Mouse (Mus musculus) forebrain, embryonic 12.5 days (tissue): ENCODE results near the gene Gm7356. TPM values are rescaled to one million over a fixed set of nuclear protein-coding genes. Genes with fewer than 3 reads are reported as not detected.
"Not testable (repeated sequence)": the region's sequence is repeated elsewhere in the genome, so short reads cannot be mapped to it uniquely, and the experiment has no call there.

Experiments used
- ATAC-seq: fragments of 200-750 bp; cut with Nextera tagmentation; 2 replicates; pipeline ENCODE4 v1.8.0; 2017; ENCODE audit warnings: moderate TSS enrichment; ENCODE audit not compliant: low FRiP score
- H3K27ac ChIP-seq: fragments of 300-500 bp; sonication (generic); 2 replicates; pipeline ENCODE4 v1.5.1; 2016; ENCODE audit warnings: mild to moderate bottlenecking
- H3K27me3 ChIP-seq: fragments of 300-500 bp; sonication (generic); 2 replicates; pipeline ENCODE4 v1.6.1; 2016; ENCODE audit warnings: mild to moderate bottlenecking
- H3K36me3 ChIP-seq: fragments of 300-500 bp; sonication (generic); replicated peaks from 2 replicates; pipeline ENCODE4 v1.6.1; 2016; ENCODE audit warnings: mild to moderate bottlenecking
- H3K4me1 ChIP-seq: fragments of 300-500 bp; sonication (generic); 2 replicates; pipeline ENCODE4 v1.6.1; 2016
- H3K4me2 ChIP-seq: fragments of 300-500 bp; sonication (generic); 2 replicates; pipeline ENCODE4 v1.6.1; 2016; ENCODE audit warnings: mild to moderate bottlenecking, moderate library complexity
- H3K4me3 ChIP-seq: fragments of 300-500 bp; sonication (generic); replicated peaks from 2 replicates; pipeline ENCODE4 v1.5.1; 2016; ENCODE audit warnings: mild to moderate bottlenecking
- H3K9ac ChIP-seq: fragments of 300-500 bp; sonication (generic); 2 replicates; pipeline ENCODE4 v1.6.1; 2016; ENCODE audit warnings: mild to moderate bottlenecking
- H3K9me3 ChIP-seq: fragments of 300-500 bp; sonication (generic); 2 replicates; pipeline ENCODE4 v1.6.1; 2016
- WGBS: fragments of 180-500 bp; shearing (Covaris S2); methylation state at CpG from one replicate; pipeline ENCODE4 v1.1.7; 2016; 5-methylcytosine and 5-hydroxymethylcytosine counted together
- polyA plus RNA-seq: library from polyadenylated mRNA; unstranded; fragments of >200 nt; fragmentation: Nextera tagmentation; extraction: Ambion mirVana; gene quantifications from 2 replicates; pipeline ENCODE4 v1.2.1, GENCODE M21; 2016

The Gm7356 gene
- polyA plus RNA-seq = not detected in 2 replicates

DNA sequence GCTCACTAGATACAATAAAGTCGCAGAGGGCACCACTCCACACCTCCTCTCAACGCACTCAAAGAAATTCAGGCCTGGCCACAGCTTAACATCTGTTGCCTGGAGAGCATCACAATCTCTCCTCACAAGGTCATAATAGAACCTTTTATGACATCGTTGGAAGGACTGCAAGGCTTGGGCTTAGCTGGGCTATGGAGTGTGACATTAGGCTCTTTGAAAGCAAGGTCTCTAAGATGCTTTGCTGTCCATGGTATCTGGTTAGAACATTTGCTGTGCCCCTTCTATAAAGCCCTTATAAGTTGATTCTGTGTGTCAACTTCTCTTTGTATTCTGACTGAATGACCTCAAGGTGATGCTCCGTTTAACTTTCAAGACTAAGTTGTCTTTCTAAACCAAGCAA is at the start of gene Gm7356:
Gene Gm7356 (minus strand): TSS at position 101 of the 400 bp plus-strand sequence.
- not testable (repeated sequence) for H3K27ac ChIP-seq, H3K9me3 ChIP-seq, H3K36me3 ChIP-seq, H3K4me2 ChIP-seq, ATAC-seq, H3K27me3 ChIP-seq, H3K4me3 ChIP-seq, H3K9ac ChIP-seq, H3K4me1 ChIP-seq
- WGBS = 86% methylated on average over 4 of the region's 4 CpGs

- not testable (repeated sequence) for H3K36me3 ChIP-seq, H3K4me1 ChIP-seq, H3K27ac ChIP-seq, H3K27me3 ChIP-seq, H3K9me3 ChIP-seq, ATAC-seq, H3K9ac ChIP-seq, H3K4me3 ChIP-seq, H3K4me2 ChIP-seq
- WGBS = 74% methylated on average over 1 of the region's 2 CpGs
These were observed 38.4 kb upstream of the Gm7356 start for GRCm38 (mm10) chr17:14041880-14042279.

DNA sequence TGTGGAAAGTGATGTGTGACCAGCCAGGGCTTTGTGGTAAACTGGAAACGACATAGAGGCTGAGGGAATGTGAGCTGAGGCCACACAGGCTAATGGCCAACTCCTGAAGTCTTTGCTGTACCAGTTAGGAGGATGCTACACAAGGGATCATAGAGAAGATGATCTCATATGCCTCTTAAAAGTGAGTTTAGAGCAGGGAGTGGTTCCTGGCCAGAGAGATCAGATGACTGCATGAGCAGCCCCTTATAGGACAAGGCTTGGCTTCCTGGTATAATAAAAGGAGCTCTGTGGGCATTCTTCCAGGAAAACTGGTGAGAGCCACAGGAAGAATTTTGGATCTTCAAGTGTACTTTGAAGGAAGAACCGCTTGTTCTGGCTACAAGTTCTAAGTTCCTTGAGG is 33.5 kb upstream of the Gm7356 start:
- not testable (repeated sequence) for H3K4me3 ChIP-seq, H3K27ac ChIP-seq, H3K4me1 ChIP-seq, H3K9me3 ChIP-seq, H3K36me3 ChIP-seq, H3K27me3 ChIP-seq, H3K9ac ChIP-seq, ATAC-seq, H3K4me2 ChIP-seq
- WGBS = 77% methylated on average over 1 of the region's 2 CpGs

GRCm38 (mm10) chr17:14036113-14036512 is 32.6 kb upstream of the Gm7356 start:
- not testable (repeated sequence) for H3K27ac ChIP-seq, H3K9me3 ChIP-seq, H3K36me3 ChIP-seq, ATAC-seq, H3K4me2 ChIP-seq, H3K9ac ChIP-seq, H3K27me3 ChIP-seq, H3K4me3 ChIP-seq, H3K4me1 ChIP-seq
- 86% methylated on average over 4 of the region's 4 CpGs for WGBS

DNA sequence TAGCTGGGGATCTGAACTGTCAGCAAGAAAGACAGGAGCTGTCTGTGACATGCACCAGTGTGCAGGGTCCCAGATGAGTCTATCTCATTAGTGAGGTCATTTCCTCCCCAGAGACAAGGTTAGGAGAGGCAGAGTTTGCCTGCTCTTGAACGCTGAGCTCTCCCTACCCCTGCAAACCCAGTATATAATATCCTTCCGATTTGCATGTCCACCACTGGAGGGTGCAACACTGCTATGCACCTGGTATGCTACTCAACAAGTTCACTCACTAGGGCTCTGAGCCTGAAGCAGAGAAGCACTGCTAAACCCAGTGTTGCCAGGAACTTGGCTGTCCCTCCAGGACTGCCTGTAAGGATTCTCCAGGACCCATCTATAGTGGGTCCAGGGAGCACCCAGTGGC is 10.1 kb downstream of the Gm7356 start:
- H3K4me2 ChIP-seq, H3K27ac ChIP-seq, H3K36me3 ChIP-seq, H3K4me1 ChIP-seq, H3K27me3 ChIP-seq, H3K9me3 ChIP-seq, ATAC-seq, H3K9ac ChIP-seq, H3K4me3 ChIP-seq: not testable (repeated sequence)
- WGBS = 76% methylated on average over 2 of the region's 2 CpGs

- no peaks in the 10 kb centered on the region for H3K4me1 ChIP-seq
- no peak overlapping the region for H3K27ac ChIP-seq
- H3K27me3 ChIP-seq = no peaks in the 10 kb centered on the region
- no peak overlapping the region for H3K4me2 ChIP-seq
- H3K9me3 ChIP-seq = no peaks in the 10 kb centered on the region
- no peak overlapping the region for H3K4me3 ChIP-seq
- 97% methylated on average over 1 of the region's 1 CpGs for WGBS
- H3K36me3 ChIP-seq = no peaks in the 10 kb centered on the region
- no peak for ATAC-seq
- no peak overlapping the region for H3K9ac ChIP-seq
These were observed 15.8 kb downstream of the Gm7356 start for GRCm38 (mm10) chr17:13987690-13988089.

DNA sequence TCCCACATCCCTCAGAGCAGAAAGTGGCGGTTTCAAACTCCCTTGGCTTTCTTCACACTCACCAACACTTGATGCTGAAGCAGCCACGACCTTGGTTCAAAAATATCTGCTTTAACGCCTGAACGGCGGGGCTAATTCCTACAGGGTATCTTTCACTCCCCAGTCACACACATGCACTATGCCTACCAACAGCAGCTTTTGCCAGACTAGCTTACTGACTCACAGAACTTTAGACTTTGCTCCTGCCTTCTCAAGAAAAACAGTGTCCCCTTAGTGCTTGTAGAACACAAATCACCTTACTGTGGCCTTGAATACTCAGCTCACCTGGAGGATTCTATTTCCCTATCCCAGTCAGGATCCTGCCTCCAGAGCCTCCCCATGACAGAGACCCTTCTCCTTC is 32.7 kb downstream of the Gm7356 start:
- 86% methylated on average over 1 of the region's 5 CpGs for WGBS
- H3K9me3 ChIP-seq, H3K27ac ChIP-seq, H3K4me3 ChIP-seq, ATAC-seq, H3K36me3 ChIP-seq, H3K4me2 ChIP-seq, H3K4me1 ChIP-seq, H3K9ac ChIP-seq, H3K27me3 ChIP-seq: not testable (repeated sequence)

DNA sequence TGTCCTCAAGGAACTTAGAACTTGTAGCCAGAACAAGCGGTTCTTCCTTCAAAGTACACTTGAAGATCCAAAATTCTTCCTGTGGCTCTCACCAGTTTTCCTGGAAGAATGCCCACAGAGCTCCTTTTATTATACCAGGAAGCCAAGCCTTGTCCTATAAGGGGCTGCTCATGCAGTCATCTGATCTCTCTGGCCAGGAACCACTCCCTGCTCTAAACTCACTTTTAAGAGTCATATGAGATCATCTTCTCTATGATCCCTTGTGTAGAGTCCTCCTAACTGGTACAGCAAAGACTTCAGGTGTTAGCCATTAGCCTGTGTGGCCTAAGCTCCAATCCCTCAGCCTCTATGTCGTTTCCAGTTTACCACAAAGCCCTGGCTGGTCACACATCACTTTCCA is 33.6 kb downstream of the Gm7356 start:
- H3K4me3 ChIP-seq, H3K4me2 ChIP-seq, H3K4me1 ChIP-seq, H3K27ac ChIP-seq, H3K9me3 ChIP-seq, H3K27me3 ChIP-seq, H3K9ac ChIP-seq, ATAC-seq, H3K36me3 ChIP-seq: not testable (repeated sequence)
- WGBS = 70% methylated on average over 1 of the region's 2 CpGs

DNA sequence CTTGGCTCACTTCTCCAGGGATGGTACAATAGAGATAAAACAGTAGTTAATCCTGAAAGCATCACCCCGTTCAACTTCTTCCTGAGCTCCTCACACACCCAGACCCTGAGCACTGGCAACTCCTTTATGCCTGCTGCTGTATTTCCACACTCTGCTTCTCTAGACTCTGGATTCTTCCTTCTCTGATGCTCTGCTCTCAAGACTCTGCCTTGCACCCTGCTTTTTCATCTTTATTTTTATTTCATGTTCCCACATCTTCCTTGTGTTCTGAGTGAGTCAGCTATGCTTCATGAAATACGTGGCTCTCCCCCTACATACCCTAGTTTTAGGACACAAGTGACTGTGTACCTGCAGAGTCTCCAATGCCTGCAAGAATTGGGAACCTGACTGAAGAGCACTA is 38.5 kb downstream of the Gm7356 start:
- not testable (repeated sequence) for H3K4me1 ChIP-seq, ATAC-seq, H3K9ac ChIP-seq, H3K36me3 ChIP-seq, H3K27me3 ChIP-seq, H3K27ac ChIP-seq, H3K9me3 ChIP-seq, H3K4me3 ChIP-seq, H3K4me2 ChIP-seq
- WGBS = 29% methylated on average over 1 of the region's 2 CpGs

DNA sequence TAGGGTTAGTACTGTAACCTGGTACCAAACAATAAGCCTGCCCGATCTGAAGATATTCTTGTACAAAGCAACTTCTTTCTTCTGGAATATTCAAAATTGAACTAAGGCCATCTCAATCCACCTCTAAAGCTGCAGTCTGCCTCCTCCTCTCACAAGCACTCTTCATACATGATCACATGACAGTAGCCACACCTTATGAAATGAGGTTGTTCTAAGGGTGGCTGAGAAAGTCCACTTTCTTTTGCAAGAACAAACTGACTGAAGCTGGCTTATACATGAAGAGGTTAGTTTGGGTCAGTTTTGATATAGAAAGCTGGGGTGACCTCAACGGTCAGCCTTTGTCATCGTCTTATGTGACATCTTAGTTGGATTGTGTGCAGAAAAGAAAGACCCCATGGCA is 41.3 kb downstream of the Gm7356 start:
- WGBS = 91% methylated on average over 3 of the region's 3 CpGs
- H3K9me3 ChIP-seq = not testable (repeated sequence)

DNA sequence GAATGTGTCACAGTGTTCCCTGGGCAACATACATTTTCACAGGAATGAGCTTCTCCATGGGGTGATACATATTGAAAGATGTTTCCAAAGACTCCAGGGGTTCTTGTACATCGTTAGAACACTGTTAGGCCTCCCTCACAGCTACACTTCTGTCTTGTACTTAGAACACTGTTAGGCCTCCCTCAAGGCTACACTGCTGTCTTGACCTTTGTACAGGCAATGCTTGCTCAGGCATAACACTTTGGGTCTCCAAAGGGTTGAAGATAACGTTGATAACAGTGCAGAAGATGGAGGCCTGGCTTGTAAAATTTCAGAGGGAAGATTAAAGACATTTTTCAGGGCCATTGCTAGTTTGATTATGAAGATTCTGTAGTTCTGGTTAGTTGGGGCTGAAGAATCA is 45.4 kb downstream of the Gm7356 start:
- ATAC-seq = not testable (repeated sequence)

More for the DNA sequence above, 41.3 kb downstream of the Gm7356 start:
- H3K27me3 ChIP-seq, H3K36me3 ChIP-seq, H3K27ac ChIP-seq, H3K4me1 ChIP-seq, ATAC-seq, H3K4me2 ChIP-seq, H3K9ac ChIP-seq, H3K4me3 ChIP-seq: not testable (repeated sequence)

DNA sequence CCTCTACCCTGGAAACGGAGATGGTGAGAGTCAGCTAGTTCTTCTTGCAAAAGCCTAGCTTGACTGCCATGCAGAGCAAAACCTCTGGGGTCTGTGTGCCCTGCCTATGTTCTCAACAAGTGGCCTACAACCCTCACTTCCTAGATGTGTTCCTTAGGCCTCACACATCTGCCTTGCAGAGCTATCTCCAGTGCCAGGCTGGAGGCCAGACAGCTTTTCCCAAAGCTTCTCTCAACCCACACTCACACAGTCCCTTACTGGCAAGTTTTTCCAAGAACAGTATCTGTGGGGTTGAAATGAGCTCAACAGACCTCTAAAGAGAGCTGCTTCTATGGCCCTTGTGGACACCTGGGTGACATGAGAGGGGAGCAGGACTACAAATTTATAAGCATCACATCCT is 51.9 kb downstream of the Gm7356 start:
- H3K4me2 ChIP-seq, H3K9ac ChIP-seq, H3K9me3 ChIP-seq, H3K27ac ChIP-seq, H3K4me1 ChIP-seq, ATAC-seq, H3K27me3 ChIP-seq, H3K4me3 ChIP-seq, H3K36me3 ChIP-seq: not testable (repeated sequence)
- WGBS = 89% methylated on average over 1 of the region's 1 CpGs

More for the DNA sequence above, 45.4 kb downstream of the Gm7356 start:
- H3K36me3 ChIP-seq, H3K4me3 ChIP-seq, H3K9me3 ChIP-seq, H3K27ac ChIP-seq, H3K4me2 ChIP-seq, H3K4me1 ChIP-seq, H3K27me3 ChIP-seq, H3K9ac ChIP-seq: not testable (repeated sequence)
- 52% methylated on average over 1 of the region's 2 CpGs for WGBS
